Mouse (Mus musculus): ENCODE data around the gene Il17rc. TPM values are rescaled to one million over a fixed set of nuclear protein-coding genes. Genes with fewer than 3 reads are reported as not detected.

Gene Il17rc
- total and polyA plus RNA-seq, 2 experiments from 2014 or later: 5.2 to 9.0 TPM

GRCm38 (mm10) chr6:113440686-113441085 is 30.5 kb upstream of the Il17rc start:
- no peaks in the 10 kb centered on the region for H3K27me3 ChIP-seq (ENCODE audit: insufficient read depth, low read length)
- ATAC-seq (no peak), DNase-seq (ENCODE audit: low spot score) (no peak)
- H3K9ac ChIP-seq (replicated peaks; ENCODE audit: low read length): no peak overlapping the region
- H3K4me3 ChIP-seq (ENCODE audit: low read length): no peak overlapping the region
- H3K27ac ChIP-seq: no peak overlapping the region
- TF ChIP-seq CTCF (IDR thresholded peaks at IDR 0.05; ENCODE audit: low read depth): no peak
- 88% methylated on average over 3 of the region's 3 CpGs for WGBS
- 0 out of 2 replicates have a peak, but pooled peaks cover 3% of the 10 kb centered on the region for H3K4me1 ChIP-seq (ENCODE audit: insufficient read depth, low read length)
- no peak overlapping the region for H3K4me2 ChIP-seq (ENCODE audit: low read depth, low read length)
- H3K36me3 ChIP-seq (ENCODE audit: insufficient read depth, low read length): no peaks in the 10 kb centered on the region
- no peaks in the 10 kb centered on the region for H3K9me3 ChIP-seq (ENCODE audit: low read length)

- peak; percentile 90 for DNase-seq (ENCODE audit: low spot score)
- Histone ChIP-seq H3K27me3 (ENCODE audit: insufficient read depth, low read length) (no peaks in the 10 kb centered on the region), H3K9me3 (ENCODE audit: low read length) (no peaks in the 10 kb centered on the region), H3K36me3 (ENCODE audit: insufficient read depth, low read length) (no peaks in the 10 kb centered on the region), H3K4me1 (ENCODE audit: insufficient read depth, low read length) (0 out of 2 replicates have a peak, but pooled peaks cover 3% of the 10 kb centered on the region), H3K9ac (replicated peaks; ENCODE audit: low read length) (no peak overlapping the region), H3K4me3 (ENCODE audit: low read length) (no peak overlapping the region), H3K4me2 (ENCODE audit: low read depth, low read length) (no peak overlapping the region), H3K27ac (no peak overlapping the region)
- WGBS: 56% methylated on average over 7 of the region's 7 CpGs
- TF ChIP-seq CTCF (IDR thresholded peaks at IDR 0.05; ENCODE audit: low read depth): peak; percentile 87
- ATAC-seq: no peak
Observed at GRCm38 (mm10) chr6:113441147-113441680, 30.0 kb upstream of the Il17rc start.

- ATAC-seq (peak; percentile 28; the same call in 1 of the 2 replicates), DNase-seq (ENCODE audit: low spot score) (no peak)
- no peaks in the 10 kb centered on the region for H3K9me3 ChIP-seq (ENCODE audit: low read length)
- H3K27me3 ChIP-seq (ENCODE audit: insufficient read depth, low read length): no peaks in the 10 kb centered on the region
- H3K27ac ChIP-seq: peak overlapping the region; percentile 80
- 0 out of 2 replicates have a peak, but pooled peaks cover 3% of the 10 kb centered on the region for H3K4me1 ChIP-seq (ENCODE audit: insufficient read depth, low read length)
- H3K9ac ChIP-seq (replicated peaks; ENCODE audit: low read length): peak overlapping the region; percentile 90
- no peak for TF ChIP-seq CTCF (IDR thresholded peaks at IDR 0.05; ENCODE audit: low read depth)
- H3K4me2 ChIP-seq (ENCODE audit: low read depth, low read length): peak overlapping the region; percentile 95
- WGBS: 38% methylated on average over 9 of the region's 9 CpGs
- peaks cover 3% of the 10 kb centered on the region; the same call in 1 of the 2 replicates for H3K36me3 ChIP-seq (ENCODE audit: insufficient read depth, low read length)
- peak overlapping the region; percentile 71 for H3K4me3 ChIP-seq (ENCODE audit: low read length)
Observed at GRCm38 (mm10) chr6:113442087-113442441, 29.2 kb upstream of the Il17rc start.

- peak; percentile 94 for ATAC-seq
- peak within 1 kb of the TSS; percentile 90 for H3K9ac ChIP-seq (replicated peaks; ENCODE audit: low read length)
- peak within 1 kb of the TSS; percentile 71 for H3K4me3 ChIP-seq (ENCODE audit: low read length)
- H3K36me3 ChIP-seq (ENCODE audit: insufficient read depth, low read length): peaks cover 6% of the 10 kb centered on the region; the same call in 1 of the 2 replicates
- TF ChIP-seq CTCF (IDR thresholded peaks at IDR 0.05; ENCODE audit: low read depth): no peak
- no peaks in the 10 kb centered on the region for H3K27me3 ChIP-seq (ENCODE audit: insufficient read depth, low read length)
- H3K4me2 ChIP-seq (ENCODE audit: low read depth, low read length): peak within 1 kb of the TSS; percentile 95
- 0 out of 2 replicates have a peak, but pooled peaks cover 3% of the 10 kb centered on the region for H3K4me1 ChIP-seq (ENCODE audit: insufficient read depth, low read length)
- DNase-seq (ENCODE audit: low spot score): peak; percentile 96
- peak within 1 kb of the TSS; percentile 80 for H3K27ac ChIP-seq
- under 1% methylated on average over 45 of the region's 45 CpGs for WGBS
- H3K9me3 ChIP-seq (ENCODE audit: low read length): no peaks in the 10 kb centered on the region
Observed at GRCm38 (mm10) chr6:113442442-113443090, 28.7 kb upstream of the Il17rc start, which contains the start of gene Jagn1. Gene Jagn1 (plus strand): TSS chr6:113442569.

- peak overlapping the region; percentile 90 for H3K9ac ChIP-seq (replicated peaks; ENCODE audit: low read length)
- peaks cover 6% of the 10 kb centered on the region; the same call in 1 of the 2 replicates for H3K36me3 ChIP-seq (ENCODE audit: insufficient read depth, low read length)
- H3K4me2 ChIP-seq (ENCODE audit: low read depth, low read length): peak overlapping the region; percentile 95
- H3K9me3 ChIP-seq (ENCODE audit: low read length): no peaks in the 10 kb centered on the region
- ATAC-seq (no peak), DNase-seq (ENCODE audit: low spot score) (peak; percentile 37)
- H3K27ac ChIP-seq: peak overlapping the region; percentile 80
- WGBS: 53% methylated on average over 12 of the region's 12 CpGs
- peak overlapping the region; percentile 71 for H3K4me3 ChIP-seq (ENCODE audit: low read length)
- peak; percentile 39 for TF ChIP-seq CTCF (IDR thresholded peaks at IDR 0.05; ENCODE audit: low read depth)
- no peaks in the 10 kb centered on the region for H3K27me3 ChIP-seq (ENCODE audit: insufficient read depth, low read length)
- H3K4me1 ChIP-seq (ENCODE audit: insufficient read depth, low read length): 0 out of 2 replicates have a peak, but pooled peaks cover 3% of the 10 kb centered on the region
Observed at GRCm38 (mm10) chr6:113443091-113443490, 28.1 kb upstream of the Il17rc start.

GRCm38 (mm10) chr6:113444207-113444965 is 26.8 kb upstream of the Il17rc start:
- Histone ChIP-seq H3K4me3 (ENCODE audit: low read length) (no peak overlapping the region), H3K9ac (replicated peaks; ENCODE audit: low read length) (no peak overlapping the region), H3K9me3 (ENCODE audit: low read length) (no peaks in the 10 kb centered on the region), H3K4me2 (ENCODE audit: low read depth, low read length) (no peak overlapping the region), H3K27me3 (ENCODE audit: insufficient read depth, low read length) (no peaks in the 10 kb centered on the region), H3K4me1 (ENCODE audit: insufficient read depth, low read length) (0 out of 2 replicates have a peak, but pooled peaks cover 3% of the 10 kb centered on the region), H3K27ac (no peak overlapping the region), H3K36me3 (ENCODE audit: insufficient read depth, low read length) (peaks cover 10% of the 10 kb centered on the region; the same call in 1 of the 2 replicates)
- WGBS: 80% methylated on average over 6 of the region's 8 CpGs
- ATAC-seq: no peak
- DNase-seq (ENCODE audit: low spot score): no peak
- TF ChIP-seq CTCF (IDR thresholded peaks at IDR 0.05; ENCODE audit: low read depth): no peak

Data from hindbrain, postnatal 0 days (tissue).